Mouse (Mus musculus) layer of hippocampus, adult 8-10 months (tissue): Measurements from ENCODE around the gene Hist2h2bb. TPM values are rescaled to one million over a fixed set of nuclear protein-coding genes. Genes with fewer than 3 reads are reported as not detected.
"Not testable (repeated sequence)": the region's sequence is repeated elsewhere in the genome, so short reads cannot be mapped to it uniquely, and the experiment has no call there.

Source experiments
- DNase-seq, 2 experiments: peaks; one replicate each; pipeline ENCODE4 v3.0.0; 2022; ENCODE audit warnings: low spot score in 2 of 2
- total RNA-seq, 4 experiments: library from RNA; stranded (reverse); gene quantifications; 2 replicates each; pipeline ENCODE4 v1.2.4; 2022

Hist2h2bb gene
- total RNA-seq, 4 experiments from 2014 or later, result 106 to 143 (median 138) TPM

- peak; percentile 97 to 99 for DNase-seq
These were observed 6.5 kb upstream of the Hist2h2bb start, which contains the start of gene Hist2h4 for GRCm38 (mm10) chr3:96262979-96263550. TSS of gene Hist2h4 (minus strand) at chr3:96263311.

- DNase-seq, result peak in 1 of 2 experiments; percentile 44
These were observed 5.8 kb upstream of the Hist2h2bb start for GRCm38 (mm10) chr3:96263558-96264403.

GRCm38 (mm10) chr3:96264404-96264949 lies 5.1 kb upstream of the Hist2h2bb start:
- DNase-seq, result no peak

GRCm38 (mm10) chr3:96266132-96266710 lies 3.3 kb upstream of the Hist2h2bb start:
- no peak for DNase-seq

- DNase-seq, result no peak
These were observed 2.0 kb upstream of the Hist2h2bb start for GRCm38 (mm10) chr3:96267541-96267940.

- DNase-seq, result peak; percentile 79 to 86
These were observed 1.3 kb upstream of the Hist2h2bb start, which contains the start of gene Hist2h3b for GRCm38 (mm10) chr3:96268051-96268775. TSS of gene Hist2h3b (plus strand) at chr3:96268654.

- peak in 1 of 2 experiments; percentile 42 for DNase-seq
These were observed 675 bp upstream of the Hist2h2bb start for GRCm38 (mm10) chr3:96268776-96269378.

GRCm38 (mm10) chr3:96273591-96274465 lies 4.3 kb downstream of the Hist2h2bb start:
- DNase-seq, result no peak

- DNase-seq, result peak in 1 of 2 experiments; percentile 35
These were observed 7.9 kb downstream of the Hist2h2bb start for GRCm38 (mm10) chr3:96277428-96277799.

- DNase-seq, result peak; percentile 91 to 94
These were observed 8.5 kb downstream of the Hist2h2bb start for GRCm38 (mm10) chr3:96277800-96278624.

GRCm38 (mm10) chr3:96280660-96281059 lies 11.1 kb downstream of the Hist2h2bb start:
- DNase-seq, result no peak

GRCm38 (mm10) chr3:96284457-96284856 lies 14.9 kb downstream of the Hist2h2bb start:
- DNase-seq, result no peak

GRCm38 (mm10) chr3:96287334-96287733 lies 17.8 kb downstream of the Hist2h2bb start:
- DNase-seq, result not testable (repeated sequence)

GRCm38 (mm10) chr3:96289201-96289600 lies 19.6 kb downstream of the Hist2h2bb start:
- no peak for DNase-seq

GRCm38 (mm10) chr3:96290727-96291126 lies 21.2 kb downstream of the Hist2h2bb start:
- not testable (repeated sequence) for DNase-seq

GRCm38 (mm10) chr3:96292641-96293040 lies 23.1 kb downstream of the Hist2h2bb start:
- no peak for DNase-seq

- DNase-seq, result no peak
These were observed 23.8 kb downstream of the Hist2h2bb start for GRCm38 (mm10) chr3:96293368-96293767.

GRCm38 (mm10) chr3:96293787-96294186 lies 24.2 kb downstream of the Hist2h2bb start, which contains the start of gene Fcgr1:
TSS of gene Fcgr1 (minus strand) at chr3:96293969.
- no peak for DNase-seq

GRCm38 (mm10) chr3:96298360-96298759 lies 28.8 kb downstream of the Hist2h2bb start:
- no peak for DNase-seq
